Mouse (Mus musculus) cerebellum, adult 2 months (tissue): ENCODE results near the gene Fgf14. TPM values are rescaled to one million over a fixed set of nuclear protein-coding genes. Genes with fewer than 3 reads are reported as not detected.
A peak's percentile ranks its signal among the peaks of the same experiment; 100 is the strongest.

Experiments used
- DNase-seq, 2 experiments: peaks; one replicate each; pipeline ENCODE4 v3.0.0; 2021
- H3K27ac ChIP-seq: fragments of 200-500 bp; 2 replicates; pipeline ENCODE4 v1.5.1; 2012; ENCODE audit warnings: low read length, control low read depth, inconsistent platforms; ENCODE audit not compliant: insufficient read depth
- H3K27me3 ChIP-seq: fragments of 200-500 bp; 2 replicates; pipeline ENCODE4 v1.6.1; 2012; ENCODE audit warnings: inconsistent platforms, mild to moderate bottlenecking, low read length, moderate library complexity; ENCODE audit not compliant: control insufficient read depth, insufficient read depth
- H3K4me1 ChIP-seq: fragments of 200-500 bp; 2 replicates; pipeline ENCODE4 v1.6.1; 2011; ENCODE audit warnings: low read length; ENCODE audit not compliant: control insufficient read depth, insufficient read depth
- H3K4me3 ChIP-seq: fragments of 200-500 bp; replicated peaks from 2 replicates; pipeline ENCODE3; 2011; ENCODE audit warnings: mild to moderate bottlenecking, low read depth, low read length, control low read depth; ENCODE audit not compliant: insufficient read depth
- CTCF ChIP-seq: fragments of 200-500 bp; IDR thresholded peaks from 2 replicates; pipeline ENCODE4 v1.5.1; 2011; ENCODE audit warnings: low read depth, mild to moderate bottlenecking, control low read depth, low read length, moderate library complexity, borderline replicate concordance; ENCODE audit not compliant: insufficient read depth
- POLR2A ChIP-seq: fragments of 200-500 bp; IDR thresholded peaks from 2 replicates; pipeline ENCODE4 v1.6.1; 2011; ENCODE audit warnings: low read length, control low read depth, borderline replicate concordance; ENCODE audit not compliant: insufficient read depth
- WGBS: fragments of 180-500 bp; shearing (Covaris S2); methylation state at CpG from one replicate; pipeline ENCODE4 v1.1.7; 2018; 5-methylcytosine and 5-hydroxymethylcytosine counted together
- polyA plus RNA-seq: library from polyadenylated mRNA; depleted of rRNA; stranded (reverse); fragments of >200 nt; gene quantifications from 2 replicates; pipeline ENCODE4 v1.2.3, GENCODE M21; 2012

Gene Fgf14
- polyA plus RNA-seq, 1 experiment, result 32.5 TPM

GRCm38 (mm10) chr14:124634881-124635280 lies 42.0 kb downstream of the Fgf14 start:
- Histone ChIP-seq H3K27me3 (no peaks in the 10 kb centered on the region), H3K4me1 (peaks cover 8% of the 10 kb centered on the region; the same call in 1 of the 2 replicates), H3K27ac (0 out of 2 replicates have a peak overlapping the region, but pooled peaks have one; percentile 36), H3K4me3 (no peak overlapping the region)
- WGBS, result 5% methylated on average over 2 of the region's 2 CpGs
- peak; percentile 71 for DNase-seq
- TF ChIP-seq POLR2A (no peak), CTCF (no peak)

GRCm38 (mm10) chr14:124613473-124613872 lies 63.5 kb downstream of the Fgf14 start:
- Histone ChIP-seq H3K27ac (no peak overlapping the region), H3K4me1 (0 out of 2 replicates have a peak, but pooled peaks cover 2% of the 10 kb centered on the region), H3K27me3 (no peaks in the 10 kb centered on the region; the same call in 1 of the 2 replicates), H3K4me3 (no peak overlapping the region)
- DNase-seq, result no peak
- TF ChIP-seq POLR2A (no peak), CTCF (no peak)
- WGBS, result 71% methylated on average over 2 of the region's 2 CpGs

- peak; percentile 72 to 87 for DNase-seq
- Histone ChIP-seq H3K4me1 (peaks cover 11% of the 10 kb centered on the region), H3K4me3 (no peak overlapping the region), H3K27me3 (no peaks in the 10 kb centered on the region), H3K27ac (peak overlapping the region; percentile 52; the same call in 1 of the 2 replicates)
- TF ChIP-seq POLR2A, result no peak
- TF ChIP-seq CTCF, result no peak
- 8% methylated on average over 2 of the region's 2 CpGs for WGBS
Observed at GRCm38 (mm10) chr14:124606036-124606711, 70.8 kb downstream of the Fgf14 start.

GRCm38 (mm10) chr14:124605031-124605743 lies 71.7 kb downstream of the Fgf14 start:
- 98% methylated on average over 1 of the region's 1 CpGs for WGBS
- TF ChIP-seq POLR2A (no peak), CTCF (no peak)
- Histone ChIP-seq H3K27me3 (no peaks in the 10 kb centered on the region), H3K4me3 (no peak overlapping the region), H3K4me1 (peaks cover 11% of the 10 kb centered on the region), H3K27ac (no peak overlapping the region)
- peak in 1 of 2 experiments; percentile 14 for DNase-seq

GRCm38 (mm10) chr14:124576571-124576970 lies 100.4 kb downstream of the Fgf14 start:
- Histone ChIP-seq H3K27ac (peak overlapping the region; percentile 89; the same call in 1 of the 2 replicates), H3K4me1 (peaks cover 30% of the 10 kb centered on the region), H3K4me3 (no peak overlapping the region), H3K27me3 (no peaks in the 10 kb centered on the region)
- WGBS, result 0% methylated on average over 1 of the region's 1 CpGs
- TF ChIP-seq POLR2A (no peak), CTCF (no peak)
- peak; percentile 72 to 88 for DNase-seq

- no peak overlapping the region for H3K4me3 ChIP-seq
- peak; percentile 58 to 91 for DNase-seq
- H3K4me1 ChIP-seq, result peaks cover 30% of the 10 kb centered on the region
- peak overlapping the region; percentile 7; the same call in 1 of the 2 replicates for H3K27ac ChIP-seq
- no peak; the same call in 1 of the 2 replicates for TF ChIP-seq POLR2A
- TF ChIP-seq CTCF, result no peak
- H3K27me3 ChIP-seq, result no peaks in the 10 kb centered on the region
- 30% methylated on average over 1 of the region's 1 CpGs for WGBS
Observed at GRCm38 (mm10) chr14:124575130-124575885, 101.6 kb downstream of the Fgf14 start.

DNA sequence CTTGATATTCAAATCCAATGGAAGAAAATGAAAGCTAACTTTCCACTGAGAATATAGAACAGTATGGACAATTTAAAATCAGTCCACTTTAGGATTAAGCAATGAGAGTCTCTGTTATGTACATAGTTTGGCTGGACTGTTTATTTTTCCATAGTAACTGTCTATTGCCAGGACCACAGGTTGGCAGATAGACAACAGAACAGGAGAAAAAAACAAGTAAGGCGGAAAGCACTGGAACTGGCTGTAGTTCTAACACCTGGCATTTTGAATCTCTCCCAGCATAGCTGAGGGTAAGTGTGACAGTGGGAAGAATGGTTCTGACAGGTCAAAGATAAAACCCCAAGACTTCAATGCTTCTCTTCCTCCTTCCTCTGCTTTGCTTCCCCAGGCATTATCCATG lies 110.5 kb downstream of the Fgf14 start:
- TF ChIP-seq POLR2A, result no peak
- DNase-seq, result peak; percentile 71 to 95
- no peaks in the 10 kb centered on the region for H3K27me3 ChIP-seq
- peaks cover 12% of the 10 kb centered on the region; the same call in 1 of the 2 replicates for H3K4me1 ChIP-seq
- H3K27ac ChIP-seq, result no peak overlapping the region; the same call in 1 of the 2 replicates
- WGBS, result 16% methylated on average over 1 of the region's 1 CpGs
- H3K4me3 ChIP-seq, result no peak overlapping the region
